Mouse (Mus musculus): ENCODE data around the gene Bglap3. TPM values are rescaled to one million over a fixed set of nuclear protein-coding genes. Genes with fewer than 3 reads are reported as not detected.

Gene Bglap3
- not detected in 2 replicates for polyA plus RNA-seq (2012; ENCODE audit: low replicate concordance)

DNA sequence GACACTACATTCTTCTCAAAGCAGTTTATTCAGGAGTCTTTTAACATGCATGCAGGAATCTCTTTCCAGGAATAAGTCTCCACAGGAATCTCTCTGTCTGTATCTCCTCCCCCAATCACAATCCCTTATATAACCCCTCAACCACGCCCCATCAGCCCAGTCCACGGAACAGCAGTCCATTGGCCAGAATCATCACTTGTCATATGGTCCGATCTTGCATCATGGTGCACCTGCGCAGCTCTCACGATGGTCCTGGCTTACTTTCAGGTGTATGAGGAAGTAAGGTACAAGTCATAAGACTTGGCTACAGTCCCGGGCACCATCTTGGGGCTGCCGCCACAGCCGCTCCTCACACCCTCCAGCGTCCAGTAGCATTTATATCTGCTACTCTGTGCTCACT is at the start of gene Bglap3:
Gene Bglap3 (minus strand): TSS at position 101 of the 400 bp plus-strand sequence.

GRCm38 (mm10) chr3:88409741-88410644 is 37.5 kb upstream of the Bglap3 start, which contains the start of gene Pmf1:
Gene Pmf1, minus strand, starts transcription at chr3:88410331.

GRCm38 (mm10) chr3:88384364-88384763 is 11.8 kb upstream of the Bglap3 start, which contains the start of gene Bglap:
Gene Bglap, minus strand, starts transcription at chr3:88384464.

DNA sequence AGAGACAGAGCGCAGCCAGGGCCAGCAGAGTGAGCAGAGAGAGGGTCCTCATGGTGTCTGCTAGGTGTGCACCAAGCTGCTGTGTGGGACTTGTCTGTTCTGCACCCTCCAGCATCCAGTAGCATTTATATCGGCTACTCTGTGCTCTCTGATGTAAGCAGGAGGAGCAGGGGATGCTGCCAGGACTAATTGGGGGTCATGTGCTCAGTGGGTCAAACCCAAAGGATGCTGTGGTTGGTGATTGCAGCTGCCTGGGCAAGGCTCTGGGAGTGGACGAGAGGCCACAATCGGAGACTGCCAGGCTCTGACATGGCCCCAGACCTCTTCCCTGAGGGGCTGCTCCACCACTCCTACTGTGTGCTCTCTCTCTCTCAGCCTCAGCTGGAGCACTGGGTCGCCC is 6.1 kb upstream of the Bglap3 start, which contains the start of gene Bglap2:
Gene Bglap2 (minus strand): TSS at position 101 of the 400 bp plus-strand sequence.

GRCm38 (mm10) chr3:88364337-88364736 is 8.2 kb downstream of the Bglap3 start, which contains the start of gene Paqr6:
Gene Paqr6, plus strand, starts transcription at chr3:88364584.

GRCm38 (mm10) chr3:88336058-88337013 is 36.2 kb downstream of the Bglap3 start, which contains the start of the genes Tmem79 and Smg5:
Gene Tmem79, minus strand, starts transcription at chr3:88336148.
Gene Smg5, plus strand, starts transcription at chr3:88336260.

GRCm38 (mm10) chr3:88324951-88325405 is 47.6 kb downstream of the Bglap3 start, which contains the start of gene Glmp:
Gene Glmp, plus strand, starts transcription at chr3:88325023.

Other genes starting within 250 kb of the Bglap3 start
- gene Mef2d, start 230.4 kb downstream of the Bglap3 start, polyA plus RNA-seq (2012; ENCODE audit: low replicate concordance) = 210 and 298 TPM in 2 replicates
- gene Rhbg, start 118.0 kb downstream of the Bglap3 start, polyA plus RNA-seq (2012; ENCODE audit: low replicate concordance) = 0.09 TPM in 2 replicates
- not detected in 2 replicates for gene Gm38392, start 85.5 kb downstream of the Bglap3 start, polyA plus RNA-seq (2012; ENCODE audit: low replicate concordance)
- gene Tsacc, start 75.7 kb downstream of the Bglap3 start, polyA plus RNA-seq (2012; ENCODE audit: low replicate concordance) = 1.1 and 1.4 TPM in 2 replicates
- gene Cct3, start 75.6 kb downstream of the Bglap3 start, polyA plus RNA-seq (2012; ENCODE audit: low replicate concordance) = 4.2 and 11.7 TPM in 2 replicates
- gene Glmp, start 47.7 kb downstream of the Bglap3 start, polyA plus RNA-seq (2012; ENCODE audit: low replicate concordance) = 28.3 and 133 TPM in 2 replicates
- gene Tmem79, start 36.6 kb downstream of the Bglap3 start, polyA plus RNA-seq (2012; ENCODE audit: low replicate concordance) = 0.81 and 2.4 TPM in 2 replicates
- 67.3 and 68.3 TPM in 2 replicates for gene Smg5, start 36.5 kb downstream of the Bglap3 start, polyA plus RNA-seq (2012; ENCODE audit: low replicate concordance)
- 0.22 TPM in 1 of 2 replicates, not detected in the other for gene Paqr6, start 8.2 kb downstream of the Bglap3 start, polyA plus RNA-seq (2012; ENCODE audit: low replicate concordance)
- gene Bglap2, start 6.0 kb upstream of the Bglap3 start, polyA plus RNA-seq (2012; ENCODE audit: low replicate concordance) = not detected in 2 replicates
- not detected in 2 replicates for gene Bglap, start 11.7 kb upstream of the Bglap3 start, polyA plus RNA-seq (2012; ENCODE audit: low replicate concordance)
- 86.8 and 96.4 TPM in 2 replicates for gene Pmf1, start 37.6 kb upstream of the Bglap3 start, polyA plus RNA-seq (2012; ENCODE audit: low replicate concordance)
- gene Slc25a44, start 52.4 kb upstream of the Bglap3 start, polyA plus RNA-seq (2012; ENCODE audit: low replicate concordance) = 3.3 and 9.8 TPM in 2 replicates
- 87.8 and 314 TPM in 2 replicates for gene Sema4a, start 88.4 kb upstream of the Bglap3 start, polyA plus RNA-seq (2012; ENCODE audit: low replicate concordance)
- 37.6 and 43.2 TPM in 2 replicates for gene Lmna, start 137.2 kb upstream of the Bglap3 start, polyA plus RNA-seq (2012; ENCODE audit: low replicate concordance)
- gene Mex3a, start 159.7 kb upstream of the Bglap3 start, polyA plus RNA-seq (2012; ENCODE audit: low replicate concordance) = 1.2 and 1.6 TPM in 2 replicates
- 0.21 TPM in 1 of 2 replicates, not detected in the other for gene Rab25, start 175.6 kb upstream of the Bglap3 start, polyA plus RNA-seq (2012; ENCODE audit: low replicate concordance)
- gene Lamtor2, start 180.3 kb upstream of the Bglap3 start, polyA plus RNA-seq (2012; ENCODE audit: low replicate concordance) = 34.9 and 125 TPM in 2 replicates
- 40.8 and 50.4 TPM in 2 replicates for gene Ubqln4, start 181.0 kb upstream of the Bglap3 start, polyA plus RNA-seq (2012; ENCODE audit: low replicate concordance)
- 19.9 and 162 TPM in 2 replicates for gene Ssr2, start 203.1 kb upstream of the Bglap3 start, polyA plus RNA-seq (2012; ENCODE audit: low replicate concordance)
- gene Arhgef2, start 233.2 kb upstream of the Bglap3 start, polyA plus RNA-seq (2012; ENCODE audit: low replicate concordance) = 309 and 746 TPM in 2 replicates

All from hematopoietic multipotent progenitor cell, adult 10-12 weeks (in vitro differentiated cells).